Mouse (Mus musculus) forebrain, embryonic 13.5 days (tissue): ENCODE results near the gene Spdl1. TPM values are rescaled to one million over a fixed set of nuclear protein-coding genes. Genes with fewer than 3 reads are reported as not detected.

Source experiments
- ATAC-seq: fragments of 200-750 bp; cut with Nextera tagmentation; 2 replicates; pipeline ENCODE4 v1.8.0; 2017
- H3K27ac ChIP-seq: fragments of 300-500 bp; sonication (generic); 2 replicates; pipeline ENCODE4 v1.5.1; 2015; ENCODE audit warnings: inconsistent platforms, mild to moderate bottlenecking, moderate library complexity
- H3K27me3 ChIP-seq: fragments of 300-500 bp; sonication (generic); 2 replicates; pipeline ENCODE4 v1.6.1; 2015; ENCODE audit warnings: mild to moderate bottlenecking, inconsistent platforms
- H3K36me3 ChIP-seq: fragments of 300-500 bp; sonication (generic); 2 replicates; pipeline ENCODE4 v1.6.1; 2015; ENCODE audit warnings: mild to moderate bottlenecking, inconsistent platforms; ENCODE audit not compliant: poor library complexity, severe bottlenecking
- H3K4me1 ChIP-seq: fragments of 300-500 bp; sonication (generic); 2 replicates; pipeline ENCODE4 v1.6.1; 2015; ENCODE audit warnings: inconsistent platforms
- H3K4me2 ChIP-seq: fragments of 300-500 bp; sonication (generic); 2 replicates; pipeline ENCODE4 v1.6.1; 2015; ENCODE audit warnings: inconsistent platforms, mild to moderate bottlenecking, moderate library complexity
- H3K4me3 ChIP-seq: fragments of 300-500 bp; sonication (generic); 2 replicates; pipeline ENCODE4 v1.5.1; 2015; ENCODE audit warnings: mild to moderate bottlenecking, inconsistent platforms
- H3K9ac ChIP-seq: fragments of 300-500 bp; sonication (generic); 2 replicates; pipeline ENCODE4 v1.6.1; 2015; ENCODE audit warnings: mild to moderate bottlenecking, inconsistent platforms
- H3K9me3 ChIP-seq: fragments of 300-500 bp; sonication (generic); replicated peaks from 2 replicates; pipeline ENCODE4 v1.6.1; 2016; ENCODE audit warnings: inconsistent platforms
- WGBS: fragments of 180-500 bp; shearing (Covaris S2); methylation state at CpG from one replicate; pipeline ENCODE4 v1.1.7; 2015; 5-methylcytosine and 5-hydroxymethylcytosine counted together
- polyA plus RNA-seq: library from polyadenylated mRNA; unstranded; fragments of >200 nt; fragmentation: Nextera tagmentation; extraction: Ambion mirVana; gene quantifications from 2 replicates; pipeline ENCODE4 v1.2.1, GENCODE M21; 2015

Gene Spdl1
- polyA plus RNA-seq, 1 experiment from 2014 or later: 16.9 TPM

DNA sequence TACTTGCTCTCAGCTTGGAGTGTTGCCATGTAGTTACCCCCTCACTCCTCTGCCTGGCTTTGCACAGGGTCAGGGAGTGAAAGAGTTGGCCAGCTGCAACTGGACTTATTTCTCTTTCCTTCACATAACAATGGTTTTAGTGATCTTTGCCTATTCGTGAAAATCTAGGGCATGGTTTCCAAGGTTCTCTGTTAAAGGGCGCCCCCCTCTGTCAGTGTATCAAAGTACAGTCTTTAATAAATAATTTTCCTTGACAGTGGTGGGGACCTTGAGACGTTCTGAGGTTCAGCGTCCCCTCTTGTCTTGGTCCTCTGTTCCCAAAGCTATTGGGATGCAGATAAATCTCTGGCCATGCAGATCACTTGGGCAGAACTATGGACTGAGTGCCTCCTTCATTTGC lies 37.3 kb downstream of the Spdl1 start:
- Histone ChIP-seq H3K4me3 (no peak overlapping the region), H3K9ac (no peak overlapping the region), H3K27ac (no peak overlapping the region), H3K4me1 (no peaks in the 10 kb centered on the region), H3K36me3 (no peaks in the 10 kb centered on the region), H3K9me3 (no peaks in the 10 kb centered on the region), H3K27me3 (no peaks in the 10 kb centered on the region), H3K4me2 (no peak overlapping the region)
- no peak for ATAC-seq
- 28% methylated on average over 4 of the region's 4 CpGs for WGBS

DNA sequence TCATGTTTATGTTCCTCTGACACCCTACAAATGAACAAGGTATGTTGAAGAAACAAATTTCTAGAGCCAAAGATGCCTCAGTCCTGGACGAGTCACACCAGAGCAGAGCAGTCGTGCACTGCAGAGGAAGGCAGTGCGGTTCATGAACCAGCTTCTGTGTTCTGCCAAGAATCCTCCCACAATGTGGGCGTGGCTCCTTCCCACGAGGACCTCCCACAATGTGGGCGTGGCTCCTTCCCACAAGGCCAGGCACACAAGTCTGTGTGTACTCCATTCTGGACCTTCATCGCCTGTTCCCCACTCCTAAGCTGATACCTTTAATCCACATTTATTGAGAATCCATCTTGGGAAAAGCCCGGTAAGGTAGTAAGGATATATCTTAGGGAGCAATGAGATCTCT lies 41.6 kb downstream of the Spdl1 start:
- no peak overlapping the region for H3K4me2 ChIP-seq
- ATAC-seq: no peak
- H3K27ac ChIP-seq: no peak overlapping the region
- no peaks in the 10 kb centered on the region for H3K4me1 ChIP-seq
- H3K9me3 ChIP-seq: no peaks in the 10 kb centered on the region
- H3K9ac ChIP-seq: no peak overlapping the region
- no peak overlapping the region for H3K4me3 ChIP-seq
- no peaks in the 10 kb centered on the region for H3K27me3 ChIP-seq
- 69% methylated on average over 8 of the region's 8 CpGs for WGBS
- no peaks in the 10 kb centered on the region for H3K36me3 ChIP-seq

DNA sequence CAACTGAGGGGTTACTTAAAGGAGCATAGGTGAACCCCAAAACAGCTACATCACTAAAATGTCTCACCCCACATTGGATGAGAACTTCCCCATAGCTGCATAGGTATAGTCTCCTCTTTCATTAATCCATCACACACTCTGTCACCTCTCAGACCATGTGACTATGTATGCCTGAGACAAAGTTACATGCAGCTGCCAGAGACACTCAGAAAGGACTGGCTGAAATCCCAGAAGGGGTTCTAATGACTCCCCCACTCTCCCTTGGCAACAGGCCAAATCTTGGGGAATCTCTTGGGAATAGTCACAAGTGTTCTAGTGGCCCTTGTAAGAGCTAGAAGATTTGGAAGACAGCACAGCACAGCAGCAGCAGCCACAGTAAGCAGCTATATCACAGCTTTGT lies 48.6 kb downstream of the Spdl1 start:
- Histone ChIP-seq H3K9me3 (no peaks in the 10 kb centered on the region), H3K9ac (no peak overlapping the region), H3K36me3 (no peaks in the 10 kb centered on the region), H3K4me2 (no peak overlapping the region), H3K4me1 (no peaks in the 10 kb centered on the region), H3K27me3 (no peaks in the 10 kb centered on the region), H3K27ac (no peak overlapping the region), H3K4me3 (no peak overlapping the region)
- ATAC-seq: no peak

DNA sequence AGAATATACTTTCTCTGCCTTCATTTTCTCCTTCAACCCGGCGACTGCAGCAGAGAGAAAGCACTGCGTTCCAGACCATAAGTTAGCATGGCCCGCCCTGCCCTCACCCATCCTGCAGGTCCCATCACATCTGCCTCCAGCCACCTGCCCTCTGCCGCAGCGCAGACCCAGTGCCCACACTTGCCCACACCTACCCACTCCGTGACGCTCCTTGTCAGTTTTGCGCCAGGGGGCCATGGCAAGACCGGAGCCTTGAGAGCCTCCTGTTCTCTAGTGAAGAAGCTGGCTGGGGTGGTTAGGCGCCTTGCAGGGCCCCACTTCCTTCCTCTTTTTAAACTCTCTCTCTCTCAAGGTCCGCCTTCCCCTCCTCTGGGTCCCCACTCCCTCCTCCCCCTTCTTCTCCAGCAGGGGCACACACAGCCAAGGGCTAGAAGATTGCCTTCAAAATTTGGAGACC lies 49.8 kb downstream of the Spdl1 start, which contains the start of gene Dock2:
Gene Dock2, minus strand, starts transcription at position 306 of the 457 bp plus-strand sequence.
- 87% methylated on average over 12 of the region's 12 CpGs for WGBS
- Histone ChIP-seq H3K4me2 (no peak within 1 kb of the TSS), H3K4me3 (no peak within 1 kb of the TSS), H3K4me1 (no peaks in the 10 kb centered on the region), H3K27ac (no peak within 1 kb of the TSS), H3K36me3 (no peaks in the 10 kb centered on the region), H3K9me3 (no peaks in the 10 kb centered on the region), H3K27me3 (no peaks in the 10 kb centered on the region), H3K9ac (no peak within 1 kb of the TSS)
- no peak for ATAC-seq

DNA sequence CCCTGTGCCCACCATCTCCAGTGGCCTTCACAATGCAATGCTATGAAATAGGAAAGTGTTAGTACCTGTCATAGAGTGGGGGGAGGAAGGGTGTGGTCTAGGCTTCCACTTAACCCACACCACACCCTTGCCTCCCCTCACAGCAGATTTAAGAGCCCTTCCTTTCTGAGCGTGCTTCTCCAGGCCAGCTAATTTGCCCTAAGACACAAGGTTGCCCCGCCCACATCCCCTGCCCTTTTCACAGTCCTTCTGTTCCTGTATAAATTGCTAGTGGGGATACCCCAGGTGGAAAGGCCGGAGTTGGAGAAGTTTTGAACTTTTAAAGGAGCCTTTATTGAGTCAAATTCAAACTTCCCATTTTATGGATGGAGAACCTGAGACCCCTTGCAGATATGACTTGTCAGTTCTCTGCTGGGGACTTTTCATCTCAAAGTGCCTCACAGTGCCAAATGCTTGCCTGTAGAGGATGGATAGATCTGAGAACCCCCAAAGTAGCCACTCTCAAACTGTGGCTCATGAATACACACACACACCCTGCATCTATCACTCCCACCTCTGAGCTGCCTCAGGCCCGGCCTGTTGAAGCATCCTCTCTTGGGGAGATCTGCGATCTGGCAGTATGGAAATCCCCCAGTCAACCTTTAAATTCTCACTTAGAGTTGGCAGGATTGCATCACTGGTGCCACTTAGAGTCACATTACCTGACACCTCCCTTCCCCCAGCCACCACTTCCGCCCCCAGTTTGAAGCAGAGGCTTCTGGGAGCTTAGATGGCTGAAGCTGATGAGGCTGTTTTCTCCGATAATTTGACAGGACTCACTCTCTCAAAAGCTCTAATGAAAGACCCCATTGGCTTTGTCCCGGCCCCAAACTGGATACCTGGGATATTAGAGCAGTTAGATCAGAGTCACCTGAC lies 50.7 kb downstream of the Spdl1 start:
- Histone ChIP-seq H3K36me3 (no peaks in the 10 kb centered on the region), H3K27me3 (no peaks in the 10 kb centered on the region), H3K4me3 (no peak overlapping the region), H3K27ac (no peak overlapping the region), H3K9me3 (no peaks in the 10 kb centered on the region), H3K4me2 (no peak overlapping the region), H3K4me1 (no peaks in the 10 kb centered on the region), H3K9ac (no peak overlapping the region)
- no peak for ATAC-seq
- WGBS: 84% methylated on average over 8 of the region's 8 CpGs

DNA sequence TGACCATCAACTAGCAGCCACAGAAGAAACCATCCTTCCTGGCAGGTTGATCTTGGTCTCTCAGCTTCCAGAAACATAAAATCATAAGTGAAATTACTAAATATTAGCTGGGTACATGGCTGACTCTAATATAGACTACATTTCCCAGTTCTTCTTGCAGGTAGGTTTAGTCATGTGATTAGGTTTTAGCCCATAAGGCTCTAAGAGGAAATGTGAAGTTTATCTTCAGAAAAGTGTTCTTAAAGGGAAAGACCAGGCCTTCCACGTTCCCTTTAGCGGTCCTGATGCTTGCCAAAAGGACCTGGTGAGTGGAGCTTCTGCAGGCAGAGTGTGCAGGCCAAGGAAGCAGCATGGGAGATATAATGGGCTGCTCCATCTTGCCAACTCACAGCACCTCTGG lies 52.7 kb downstream of the Spdl1 start:
- Histone ChIP-seq H3K36me3 (no peaks in the 10 kb centered on the region), H3K27me3 (no peaks in the 10 kb centered on the region), H3K9me3 (no peaks in the 10 kb centered on the region), H3K4me1 (no peaks in the 10 kb centered on the region), H3K4me2 (no peak overlapping the region), H3K4me3 (no peak overlapping the region), H3K9ac (no peak overlapping the region), H3K27ac (no peak overlapping the region)
- 87% methylated on average over 2 of the region's 2 CpGs for WGBS
- ATAC-seq: no peak

DNA sequence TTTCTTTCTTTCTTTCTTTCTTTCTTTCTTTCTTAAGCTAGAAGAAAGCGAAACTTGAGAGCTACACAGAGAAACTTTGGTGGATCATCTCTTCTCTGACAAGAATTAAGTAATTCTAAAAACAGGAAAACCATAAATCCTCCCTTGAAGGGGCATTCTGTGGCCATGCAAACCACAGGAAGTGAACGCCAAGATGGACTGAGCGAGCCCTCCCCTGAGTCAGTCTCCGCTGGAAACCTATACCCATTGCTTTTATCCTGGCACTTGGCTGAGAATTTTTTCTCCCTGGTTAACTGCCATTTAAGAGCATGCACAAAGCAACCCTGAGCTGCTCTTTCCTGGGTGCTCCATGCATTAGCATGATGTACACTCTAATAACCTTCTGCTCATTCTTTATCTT lies 53.5 kb downstream of the Spdl1 start:
- no peak overlapping the region for H3K9ac ChIP-seq
- no peaks in the 10 kb centered on the region for H3K9me3 ChIP-seq
- no peaks in the 10 kb centered on the region for H3K27me3 ChIP-seq
- 91% methylated on average over 4 of the region's 4 CpGs for WGBS
- H3K4me2 ChIP-seq: no peak overlapping the region
- no peak for ATAC-seq
- H3K4me1 ChIP-seq: no peaks in the 10 kb centered on the region
- no peaks in the 10 kb centered on the region for H3K36me3 ChIP-seq
- no peak overlapping the region for H3K4me3 ChIP-seq
- H3K27ac ChIP-seq: no peak overlapping the region

DNA sequence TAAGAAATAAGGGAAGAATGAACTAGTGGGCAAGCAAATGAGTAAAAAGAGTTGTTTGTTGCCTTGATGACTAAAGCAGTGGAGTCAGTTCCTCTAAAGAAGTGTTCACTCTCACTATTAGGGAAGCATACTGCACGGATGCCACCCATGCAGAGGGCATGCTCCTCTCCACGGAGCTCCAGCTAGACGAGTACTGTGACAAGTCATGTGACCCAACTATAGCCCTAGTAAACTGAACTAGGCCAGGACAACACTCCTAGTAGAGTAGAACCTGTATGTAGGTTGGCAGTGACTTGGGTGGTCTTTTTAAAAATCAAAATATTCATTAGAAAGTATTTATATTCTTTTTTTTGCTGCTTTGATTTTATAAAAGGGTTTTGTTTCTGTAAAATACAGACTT lies 55.1 kb downstream of the Spdl1 start:
- WGBS: 89% methylated on average over 3 of the region's 3 CpGs
- Histone ChIP-seq H3K9ac (no peak overlapping the region), H3K9me3 (no peaks in the 10 kb centered on the region), H3K27ac (no peak overlapping the region), H3K4me3 (no peak overlapping the region), H3K36me3 (no peaks in the 10 kb centered on the region), H3K4me1 (no peaks in the 10 kb centered on the region), H3K4me2 (no peak overlapping the region), H3K27me3 (no peaks in the 10 kb centered on the region)
- no peak for ATAC-seq

DNA sequence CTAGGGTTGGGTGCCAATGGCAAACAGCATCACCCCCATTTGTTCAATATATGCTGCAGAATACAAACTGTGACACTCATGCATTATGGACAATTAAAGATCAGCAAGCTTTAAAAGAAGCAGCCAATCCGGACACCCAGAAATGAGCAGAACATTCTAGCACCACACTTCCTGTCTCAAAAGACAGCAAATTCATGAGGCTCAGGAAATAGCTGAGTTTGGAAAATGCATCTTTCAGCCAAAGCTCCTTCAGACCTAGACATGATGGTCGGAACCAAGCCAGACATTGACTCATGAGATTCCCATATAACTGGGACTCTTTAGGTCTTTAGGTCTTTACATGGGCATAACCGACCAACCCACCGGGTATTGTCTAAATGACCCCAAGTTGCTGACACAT lies 55.9 kb downstream of the Spdl1 start:
- no peaks in the 10 kb centered on the region for H3K9me3 ChIP-seq
- 90% methylated on average over 4 of the region's 4 CpGs for WGBS
- H3K27me3 ChIP-seq: no peaks in the 10 kb centered on the region
- H3K9ac ChIP-seq: no peak overlapping the region
- no peak overlapping the region for H3K4me3 ChIP-seq
- no peaks in the 10 kb centered on the region for H3K36me3 ChIP-seq
- no peak for ATAC-seq
- H3K27ac ChIP-seq: no peak overlapping the region
- H3K4me1 ChIP-seq: no peaks in the 10 kb centered on the region
- no peak overlapping the region for H3K4me2 ChIP-seq

DNA sequence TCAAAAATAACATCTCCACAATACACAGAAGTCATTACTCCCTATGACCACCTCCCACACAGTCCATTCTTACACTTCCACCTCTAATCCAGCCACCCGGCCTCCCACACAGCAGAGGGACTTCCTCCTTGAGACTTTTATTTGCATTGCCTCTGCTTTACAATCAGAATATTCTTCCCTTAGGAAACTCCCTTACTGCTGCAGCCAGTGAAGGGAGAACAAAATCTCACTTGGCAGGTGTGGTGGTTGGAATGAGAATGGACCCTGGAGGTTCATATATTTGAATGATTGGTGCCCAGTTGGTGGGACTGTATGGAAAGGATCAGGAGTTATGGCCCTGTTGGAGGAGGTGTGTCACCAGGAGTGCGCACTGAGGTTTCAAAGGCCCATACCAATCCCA lies 57.4 kb downstream of the Spdl1 start:
- no peak overlapping the region for H3K4me3 ChIP-seq
- no peaks in the 10 kb centered on the region for H3K27me3 ChIP-seq
- H3K27ac ChIP-seq: no peak overlapping the region
- no peak overlapping the region for H3K9ac ChIP-seq
- H3K36me3 ChIP-seq: no peaks in the 10 kb centered on the region
- H3K9me3 ChIP-seq: no peaks in the 10 kb centered on the region
- no peak overlapping the region for H3K4me2 ChIP-seq
- 83% methylated on average over 2 of the region's 2 CpGs for WGBS
- H3K4me1 ChIP-seq: no peaks in the 10 kb centered on the region
- no peak for ATAC-seq

DNA sequence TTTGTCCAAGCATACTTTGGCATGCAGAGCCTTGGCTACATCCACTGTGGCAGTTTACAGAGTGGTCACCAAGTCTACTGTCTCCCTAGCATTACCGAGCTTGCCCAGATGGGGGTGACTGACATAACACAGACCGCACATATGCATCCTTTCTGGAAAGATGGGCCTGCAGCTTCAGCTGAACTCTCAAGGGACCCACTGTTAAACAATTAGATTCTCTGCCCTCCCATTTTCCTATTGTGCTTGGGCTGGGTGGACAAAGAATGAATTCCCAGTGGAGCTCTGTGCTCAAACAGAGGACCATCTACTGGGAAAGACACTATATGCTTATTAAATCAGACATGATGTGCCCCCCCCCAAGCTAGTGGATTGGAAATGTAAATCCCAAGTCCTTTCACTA lies 58.8 kb downstream of the Spdl1 start:
- H3K9me3 ChIP-seq: no peaks in the 10 kb centered on the region
- no peak for ATAC-seq
- no peaks in the 10 kb centered on the region for H3K27me3 ChIP-seq
- H3K4me3 ChIP-seq: no peak overlapping the region
- H3K4me1 ChIP-seq: no peaks in the 10 kb centered on the region
- no peak overlapping the region for H3K4me2 ChIP-seq
- H3K27ac ChIP-seq: no peak overlapping the region
- WGBS: 73% methylated on average over 2 of the region's 2 CpGs
- H3K9ac ChIP-seq: no peak overlapping the region
- H3K36me3 ChIP-seq: no peaks in the 10 kb centered on the region

DNA sequence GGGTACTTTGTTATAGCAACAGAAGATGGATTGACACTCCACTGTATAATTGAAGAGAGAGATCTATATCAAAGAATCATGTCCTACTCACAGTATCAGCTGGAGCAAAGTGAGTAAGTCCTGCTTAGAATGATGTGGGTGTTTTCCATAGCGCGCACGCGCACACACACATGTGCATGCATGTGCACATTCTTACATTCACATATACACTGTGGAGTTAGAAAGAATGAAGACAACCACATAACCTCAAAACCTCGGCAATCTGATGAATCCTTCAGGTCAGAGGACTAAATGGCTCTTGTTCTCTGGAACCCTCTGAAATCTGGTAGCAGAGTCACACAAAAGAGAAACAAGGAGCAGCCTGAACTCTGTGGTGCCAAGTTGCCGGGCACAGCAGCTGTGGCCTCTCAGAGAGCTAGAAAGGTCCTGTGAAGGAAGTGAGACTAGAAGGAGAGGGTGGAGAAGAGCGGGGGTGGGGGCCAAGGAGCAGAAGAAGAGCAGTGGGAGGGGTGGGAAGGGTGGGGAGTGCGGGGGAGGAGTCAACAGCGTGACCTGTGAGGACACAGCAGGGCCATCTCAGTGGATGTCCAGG lies 60.0 kb downstream of the Spdl1 start:
- Histone ChIP-seq H3K9ac (no peak overlapping the region), H3K36me3 (no peaks in the 10 kb centered on the region), H3K9me3 (no peaks in the 10 kb centered on the region), H3K4me3 (no peak overlapping the region), H3K27me3 (no peaks in the 10 kb centered on the region), H3K4me2 (no peak overlapping the region), H3K4me1 (no peaks in the 10 kb centered on the region), H3K27ac (no peak overlapping the region)
- WGBS: 92% methylated on average over 9 of the region's 9 CpGs
- no peak for ATAC-seq
